ENCODE assay signal across 8 mouse cellular contexts in the genomic region with DNA sequence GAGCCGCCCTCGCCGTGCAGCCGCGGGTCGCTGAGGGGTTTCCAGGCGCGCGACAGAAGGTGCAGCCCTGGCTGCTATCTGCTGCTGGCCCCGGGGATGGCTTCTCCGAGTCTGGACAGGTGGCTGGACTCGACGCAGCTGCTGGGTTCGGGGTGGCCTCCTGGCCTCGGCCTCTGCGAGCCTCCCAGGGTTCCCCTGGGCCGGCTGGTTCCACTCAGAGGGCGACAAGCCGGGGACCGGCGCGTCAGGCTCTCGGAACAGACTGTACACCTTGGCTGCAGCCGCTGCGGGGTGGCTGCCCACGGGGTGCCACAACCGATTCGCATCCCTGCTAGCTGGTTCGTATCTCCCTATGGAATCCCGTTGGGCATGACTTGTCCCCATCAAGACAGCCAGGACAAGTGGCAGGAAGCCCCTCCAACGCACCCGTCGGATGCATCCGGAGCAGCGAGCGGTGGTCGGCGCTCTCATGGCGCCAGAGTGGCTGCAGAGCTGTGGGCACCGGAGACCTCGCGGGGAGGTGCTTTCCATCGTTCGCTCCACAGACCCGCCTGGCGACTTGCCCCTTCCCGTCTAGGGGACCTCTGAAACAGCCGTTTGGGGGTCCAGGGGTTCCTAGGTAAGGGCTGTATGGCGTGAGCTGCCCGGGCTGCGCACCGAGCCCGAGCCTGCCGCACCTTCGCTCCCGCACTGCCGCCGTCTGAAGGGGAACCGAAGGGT. TPM values are rescaled to one million over a fixed set of nuclear protein-coding genes. Genes with fewer than 3 reads are reported as not detected.
A peak's percentile ranks its signal among the peaks of the same experiment; 100 is the strongest.
DNase-seq lines count a peak whose midpoint lies in the region; ATAC-seq lines count a peak whose summit lies in the region.

No protein-coding gene starts in this region.

- peak; percentile 29 for DNase-seq in adrenal gland, adult 2 months
- no peak for DNase-seq in adrenal gland, adult 18-20 months (ENCODE audit: low spot score in 2 of 2)
- peak; percentile 21 for DNase-seq in right cerebral cortex, postnatal 4 days
- DNase-seq in right cerebral cortex, adult 2 months (ENCODE audit: low spot score in 2 of 2), result no peak
- DNase-seq in adipocyte (ENCODE audit: low spot score), result no peak

- peak overlapping the region; percentile 29 for H3K4me3 ChIP-seq in hindbrain, embryonic 15.5 days
- H3K4me3 ChIP-seq in midbrain, embryonic 16.5 days (ENCODE audit: low read depth, low read length), result peak overlapping the region; percentile 25

- no peak for ATAC-seq in hindbrain, embryonic 15.5 days (ENCODE audit: low FRiP score, low read depth)
- no peak for ATAC-seq in midbrain, embryonic 16.5 days
- no peak for ATAC-seq in activated CD4-positive, CD25-positive, alpha-beta regulatory T cell, adult 4 months

- 2% methylated on average over 59 of the region's 59 CpGs for WGBS in hindbrain, embryonic 15.5 days
- WGBS in midbrain, embryonic 16.5 days, result 1% methylated on average over 58 of the region's 59 CpGs

- peaks cover 59% of the 10 kb centered on the region for H3K27me3 ChIP-seq in hindbrain, embryonic 15.5 days
- peaks cover 52% of the 10 kb centered on the region for H3K27me3 ChIP-seq in midbrain, embryonic 16.5 days (ENCODE audit: control insufficient read depth, insufficient read depth, low read depth, low read length)

- H3K27ac ChIP-seq in hindbrain, embryonic 15.5 days (replicated peaks), result no peak overlapping the region
- no peak overlapping the region for H3K27ac ChIP-seq in midbrain, embryonic 16.5 days (ENCODE audit: low read length)

- no peaks in the 10 kb centered on the region for H3K36me3 ChIP-seq in hindbrain, embryonic 15.5 days
- H3K36me3 ChIP-seq in midbrain, embryonic 16.5 days (ENCODE audit: control insufficient read depth, insufficient read depth, low read length), result no peaks in the 10 kb centered on the region

- peak overlapping the region; percentile 48 for H3K4me2 ChIP-seq in hindbrain, embryonic 15.5 days
- H3K4me2 ChIP-seq in midbrain, embryonic 16.5 days (ENCODE audit: low read length), result peak overlapping the region; percentile 36

- no peak overlapping the region for H3K9ac ChIP-seq in hindbrain, embryonic 15.5 days
- no peak overlapping the region for H3K9ac ChIP-seq in midbrain, embryonic 16.5 days (ENCODE audit: low read depth, low read length)

- H3K9me3 ChIP-seq in hindbrain, embryonic 15.5 days, result no peaks in the 10 kb centered on the region
- no peaks in the 10 kb centered on the region for H3K9me3 ChIP-seq in midbrain, embryonic 16.5 days (replicated peaks; ENCODE audit: control insufficient read depth, low read length, poor library complexity, severe bottlenecking)

- peaks cover 14% of the 10 kb centered on the region for H3K4me1 ChIP-seq in hindbrain, embryonic 15.5 days (replicated peaks)
- H3K4me1 ChIP-seq in midbrain, embryonic 16.5 days (ENCODE audit: control insufficient read depth, insufficient read depth, low read length), result peaks cover 8% of the 10 kb centered on the region; the same call in 1 of the 2 replicates

RNA-seq across cellular contexts. Expression of gene Ltbp2, which starts 0.4 kb away (rescaled TPM):
- 10 to 100 TPM in 1 of 2 experiments, 1 to 10 TPM in 1; 6.6 to 11.9 TPM for total RNA-seq in adrenal gland, adult 2 months (2021)
- 11.8 and 16.1 TPM in 2 replicates for polyA plus RNA-seq in adrenal gland, adult 2 months (2012; rRNA removed)
- total RNA-seq in adrenal gland, adult 18-20 months (2021), result 10 to 100 TPM in 1 of 2 experiments, 1 to 10 TPM in 1; 5.7 to 15.7 TPM
- 0.26 and 0.39 TPM in 2 replicates for polyA plus RNA-seq in hindbrain, embryonic 15.5 days (2015; fragmentation: Nextera tagmentation; extraction: Ambion mirVana)
- 0.11 TPM in 1 of 2 replicates, not detected in the other for polyA plus RNA-seq in midbrain, embryonic 16.5 days (2015; fragmentation: Nextera tagmentation; extraction: Ambion mirVana)
- polyA plus RNA-seq in activated CD4-positive, CD25-positive, alpha-beta regulatory T cell, adult 4 months (2017; shearing (Covaris generic)), result not detected

Comparison
In these comparisons a context has a peak if more than half of its experiments do, and no peak if none do; other contexts are left out.
1. DNase-seq: peak in adrenal gland, adult 2 months (single experiment) and right cerebral cortex, postnatal 4 days (single experiment); none in adrenal gland, adult 18-20 months (0 of 2), right cerebral cortex, adult 2 months (0 of 2) and adipocyte (single experiment).